Mouse (Mus musculus): ENCODE measurements around the gene Slc35e3.

GRCm38 (mm10) chr10:117762966-117763365, 16.8 kb upstream of the Slc35e3 start:
- no peak for TF ChIP-seq CTCF (IDR thresholded peaks at IDR 0.05; ENCODE audit: low read depth)
- TF ChIP-seq EP300 (optimal IDR thresholded peaks at IDR 0.05) = no peak

Measured in stomach, postnatal 0 days (tissue).